Mouse (Mus musculus): ENCODE results near the gene Samd4b. TPM values are rescaled to one million over a fixed set of nuclear protein-coding genes. Genes with fewer than 3 reads are reported as not detected.

The Samd4b gene
- total RNA-seq, 1 experiment from 2014 or later, result 5.4 TPM

- ATAC-seq (replicated peaks; ENCODE audit: low read depth, poor library complexity, severe bottlenecking), result no peak
Observed at GRCm38 (mm10) chr7:28460361-28460760, 137.6 kb downstream of the Samd4b start.

- ATAC-seq (replicated peaks; ENCODE audit: low read depth, poor library complexity, severe bottlenecking), result no peak
Observed at GRCm38 (mm10) chr7:28452361-28453005, 145.5 kb downstream of the Samd4b start.

DNA sequence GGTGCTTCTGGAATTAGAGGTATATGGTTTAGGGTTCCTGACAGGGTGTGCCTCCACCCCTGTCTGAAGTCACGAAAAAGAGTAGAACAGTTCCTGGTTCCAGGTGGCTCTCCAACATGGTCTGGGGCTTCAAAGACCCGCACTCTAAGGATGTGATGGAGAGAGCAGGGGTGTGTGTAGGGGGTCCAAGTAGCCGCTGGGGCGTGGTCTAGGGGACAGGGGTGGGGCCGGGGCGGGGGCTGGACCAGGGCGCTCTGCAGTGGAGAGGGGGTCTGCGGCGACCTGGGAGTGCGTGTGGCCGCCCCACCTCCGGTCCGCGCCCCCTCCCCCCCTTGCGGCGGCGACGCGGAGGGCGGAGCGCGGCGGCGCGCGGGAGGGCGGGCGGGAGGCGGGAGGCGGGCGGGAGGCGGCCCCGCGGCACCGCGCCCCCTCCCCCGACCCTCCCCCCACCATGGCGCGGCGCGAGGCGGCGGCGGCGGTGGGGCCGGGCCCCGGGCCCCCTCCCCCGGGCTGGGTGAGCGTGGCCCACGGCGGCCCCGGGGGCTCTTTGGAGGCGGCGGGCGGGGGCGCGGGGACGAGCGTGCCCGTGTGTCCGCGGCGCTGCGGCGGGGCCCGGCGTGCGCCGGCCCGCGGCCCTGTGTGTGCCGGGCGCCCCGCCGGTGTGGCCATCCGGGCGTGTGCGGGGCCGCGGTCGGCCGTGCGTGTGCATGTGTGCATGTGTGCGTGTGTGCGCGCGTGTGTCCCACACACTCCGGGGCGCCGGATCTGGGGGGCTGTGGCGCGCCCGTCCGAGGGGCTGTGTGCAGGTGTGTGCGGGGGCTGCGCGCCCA, 146.2 kb downstream of the Samd4b start, which contains the start of gene Lrfn1:
Gene Lrfn1 (plus strand): TSS at position 450 of the 830 bp plus-strand sequence.
- peak; percentile 9; the same call in 1 of the 2 replicates for ATAC-seq (replicated peaks; ENCODE audit: low read depth, poor library complexity, severe bottlenecking)

- no peak for ATAC-seq (replicated peaks; ENCODE audit: low read depth, poor library complexity, severe bottlenecking)
Observed at GRCm38 (mm10) chr7:28447865-28448820, 149.8 kb downstream of the Samd4b start.

DNA sequence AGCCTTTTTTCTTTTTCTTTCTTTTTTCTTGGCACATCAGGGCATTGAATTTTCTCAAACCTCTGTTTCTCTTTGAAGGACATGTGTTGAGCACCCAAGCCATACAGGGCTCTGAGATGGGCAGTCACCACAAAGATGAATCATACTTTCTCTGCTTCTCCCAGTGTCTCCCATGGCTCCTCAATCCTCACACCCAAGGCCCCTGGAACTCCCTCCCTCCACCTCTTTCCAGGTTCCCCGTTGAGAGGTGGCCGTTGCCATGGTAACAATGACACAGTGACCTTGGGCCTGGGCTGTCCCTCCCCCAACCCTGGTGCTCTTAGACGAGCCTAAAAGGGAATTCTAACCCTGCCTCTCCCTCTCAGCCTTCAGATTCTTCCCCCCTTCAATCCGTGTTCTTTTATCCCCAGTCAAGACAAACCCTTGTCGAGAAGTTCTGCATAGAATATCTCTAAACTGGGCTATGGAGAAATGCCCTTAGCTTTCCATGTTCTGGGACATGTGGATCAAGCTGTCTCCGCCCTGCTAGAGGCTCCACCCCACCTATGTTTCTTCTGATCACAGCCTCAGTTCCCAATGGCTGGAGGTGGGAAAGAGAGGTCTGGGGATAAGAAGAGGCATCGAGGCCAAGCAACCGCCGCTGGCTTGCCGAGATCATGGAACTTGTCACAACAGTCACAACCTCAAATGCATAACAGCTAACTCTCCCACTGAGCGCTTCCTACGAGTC, 150.7 kb downstream of the Samd4b start:
- no peak for ATAC-seq (replicated peaks; ENCODE audit: low read depth, poor library complexity, severe bottlenecking)

- ATAC-seq (replicated peaks; ENCODE audit: low read depth, poor library complexity, severe bottlenecking), result no peak
Observed at GRCm38 (mm10) chr7:28446446-28446845, 151.5 kb downstream of the Samd4b start.

GRCm38 (mm10) chr7:28444344-28444974, 153.5 kb downstream of the Samd4b start:
- no peak for ATAC-seq (replicated peaks; ENCODE audit: low read depth, poor library complexity, severe bottlenecking)

GRCm38 (mm10) chr7:28442688-28443087, 155.3 kb downstream of the Samd4b start:
- ATAC-seq (replicated peaks; ENCODE audit: low read depth, poor library complexity, severe bottlenecking), result peak; percentile 80

- ATAC-seq (replicated peaks; ENCODE audit: low read depth, poor library complexity, severe bottlenecking), result no peak
Observed at GRCm38 (mm10) chr7:28441776-28442485, 156.0 kb downstream of the Samd4b start.

DNA sequence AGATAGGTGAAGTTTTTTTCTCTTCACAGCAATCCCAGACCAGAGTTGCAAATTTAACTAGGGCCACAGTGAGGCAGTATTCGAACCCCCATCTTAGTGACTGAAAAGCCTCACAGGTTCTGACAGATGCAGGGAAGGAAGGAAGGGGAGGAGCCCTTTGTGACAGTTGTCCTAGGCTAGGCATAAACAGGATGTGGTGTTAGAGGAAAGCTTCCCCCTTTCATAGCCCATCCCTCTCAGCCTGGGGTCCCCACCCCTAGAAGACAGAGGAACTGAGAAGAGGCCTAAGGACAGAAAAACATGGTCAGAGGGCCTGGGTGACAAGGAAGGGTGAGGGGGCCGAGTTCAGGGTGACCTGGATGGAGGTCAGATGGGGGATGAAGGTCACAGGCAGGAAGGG, 157.2 kb downstream of the Samd4b start:
- peak; percentile 51 for ATAC-seq (replicated peaks; ENCODE audit: low read depth, poor library complexity, severe bottlenecking)

DNA sequence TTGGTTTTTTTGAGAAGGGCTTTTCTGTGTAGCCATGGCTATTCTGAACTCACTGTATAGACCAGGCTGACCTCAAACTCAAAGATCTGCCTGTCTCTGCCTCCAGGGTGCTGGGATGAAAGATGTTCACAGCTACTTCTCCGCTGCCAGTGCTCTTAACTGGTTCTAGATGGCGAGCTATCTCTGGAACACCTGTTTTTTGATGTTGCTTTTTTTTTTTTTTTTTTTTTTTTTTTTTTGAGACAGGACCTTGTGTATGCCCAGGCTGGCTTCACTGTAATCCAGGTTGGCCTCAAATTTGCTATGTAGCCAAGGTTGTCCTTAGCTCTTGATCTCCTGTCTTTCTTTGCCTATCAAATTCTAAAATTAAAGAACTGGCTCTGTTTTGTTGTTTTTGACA, 159.2 kb downstream of the Samd4b start:
- ATAC-seq (replicated peaks; ENCODE audit: low read depth, poor library complexity, severe bottlenecking), result no peak

- ATAC-seq (replicated peaks; ENCODE audit: low read depth, poor library complexity, severe bottlenecking), result no peak
Observed at GRCm38 (mm10) chr7:28437964-28438363, 160.0 kb downstream of the Samd4b start.

DNA sequence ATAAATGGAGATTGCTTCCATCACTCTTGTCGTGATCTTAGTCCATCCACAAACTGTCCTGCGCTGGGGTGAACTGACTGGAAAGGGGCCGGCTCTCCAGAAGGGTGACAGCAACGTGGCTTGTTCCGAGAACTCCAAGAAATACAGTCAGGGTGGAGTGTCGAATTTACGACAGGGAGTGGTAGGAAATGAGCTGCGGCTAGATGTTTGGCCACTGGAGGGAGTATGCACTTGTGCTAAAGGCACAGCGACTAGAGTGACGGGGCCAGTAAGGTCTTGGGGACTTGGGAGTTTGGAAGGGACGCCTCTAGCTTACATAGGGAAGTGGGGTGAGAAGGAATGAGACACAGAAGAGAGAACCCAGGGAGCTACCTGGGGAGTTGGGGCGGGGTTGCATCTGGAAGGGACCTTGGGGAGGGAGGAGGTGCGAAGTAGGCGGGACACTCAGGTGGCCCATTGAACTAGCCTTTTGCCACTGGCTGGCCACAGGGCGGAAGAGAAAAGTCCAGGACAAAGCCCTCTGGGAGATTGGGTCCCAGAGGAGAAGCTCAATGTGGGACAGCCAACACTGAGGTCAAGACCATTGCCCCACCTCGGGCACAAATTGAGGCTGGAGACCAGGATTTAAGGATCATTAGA, 160.9 kb downstream of the Samd4b start, which contains the start of gene Gmfg:
Gene Gmfg (plus strand): TSS at position 516 of the 639 bp plus-strand sequence.
- ATAC-seq (replicated peaks; ENCODE audit: low read depth, poor library complexity, severe bottlenecking), result peak; percentile 62

GRCm38 (mm10) chr7:28436271-28436904, 161.6 kb downstream of the Samd4b start:
- peak; percentile 86 for ATAC-seq (replicated peaks; ENCODE audit: low read depth, poor library complexity, severe bottlenecking)

DNA sequence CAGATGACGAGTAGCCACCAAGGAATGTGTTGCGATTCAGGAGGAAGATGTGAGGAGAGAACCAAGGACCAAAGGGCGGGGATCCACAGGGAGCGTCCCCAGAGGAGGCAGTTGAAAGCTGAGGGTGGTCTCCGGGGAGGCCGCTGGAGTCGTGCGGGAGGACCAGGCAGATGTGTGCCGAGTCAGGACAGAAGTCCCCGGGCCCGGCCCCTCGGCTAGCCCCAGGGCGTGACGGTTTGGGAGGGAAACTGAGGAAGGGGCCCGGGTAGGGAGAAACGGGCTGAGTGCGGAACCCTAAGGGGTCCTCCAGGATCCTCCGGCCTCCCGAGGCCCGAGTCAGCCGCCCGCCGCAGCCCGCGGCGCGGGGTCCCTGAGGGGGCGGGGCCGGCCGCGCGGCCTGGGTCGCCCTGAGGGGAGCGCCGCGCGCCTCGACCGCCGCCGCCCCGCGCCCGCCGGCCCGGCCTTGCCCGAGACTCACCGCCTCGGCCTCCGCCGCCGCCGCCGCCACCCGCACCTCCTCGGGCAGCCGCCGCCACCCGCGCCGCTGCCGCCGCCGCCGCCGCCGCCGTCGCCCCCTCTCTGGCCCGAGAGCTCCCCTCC, 162.2 kb downstream of the Samd4b start:
- ATAC-seq (replicated peaks; ENCODE audit: low read depth, poor library complexity, severe bottlenecking), result no peak

- no peak for ATAC-seq (replicated peaks; ENCODE audit: low read depth, poor library complexity, severe bottlenecking)
Observed at GRCm38 (mm10) chr7:28432252-28432651, 165.7 kb downstream of the Samd4b start.

GRCm38 (mm10) chr7:28430512-28430911, 167.4 kb downstream of the Samd4b start:
- ATAC-seq (replicated peaks; ENCODE audit: low read depth, poor library complexity, severe bottlenecking), result 0 out of 2 replicates have a peak, but pooled peaks have one; percentile 26
